Mouse (Mus musculus) liver, embryonic 13.5 days (tissue): Measurements from ENCODE around the gene Klhl20. TPM values are rescaled to one million over a fixed set of nuclear protein-coding genes. Genes with fewer than 3 reads are reported as not detected.

Experiments
- polyA plus RNA-seq: library from polyadenylated mRNA; unstranded; fragments of >200 nt; fragmentation: Nextera tagmentation; extraction: Ambion mirVana; gene quantifications from 2 replicates; pipeline ENCODE4 v1.2.1, GENCODE M21; 2015

The Klhl20 gene
- polyA plus RNA-seq, 1 experiment from 2014 or later, result 5.7 TPM

Other genes starting within 250 kb of the Klhl20 start
- gene Rc3h1, start 225.1 kb downstream of the Klhl20 start, polyA plus RNA-seq, result 3.8 and 4.3 TPM in 2 replicates
- gene Serpinc1, start 152.9 kb downstream of the Klhl20 start, polyA plus RNA-seq, result 326 and 385 TPM in 2 replicates
- 2.5 and 3.2 TPM in 2 replicates for gene Zbtb37, start 96.7 kb downstream of the Klhl20 start, polyA plus RNA-seq
- 40.7 and 49.0 TPM in 2 replicates for gene Dars2, start 60.9 kb downstream of the Klhl20 start, polyA plus RNA-seq
- 35.3 and 39.8 TPM in 2 replicates for gene Cenpl, start 60.8 kb downstream of the Klhl20 start, polyA plus RNA-seq
- 0.06 TPM in 1 of 2 replicates, not detected in the other for gene Ankrd45, start 11.2 kb upstream of the Klhl20 start, polyA plus RNA-seq
- gene Tex50, start 27.8 kb upstream of the Klhl20 start, polyA plus RNA-seq, result not detected in 2 replicates
- 457 and 472 TPM in 2 replicates for gene Prdx6, start 119.7 kb upstream of the Klhl20 start, polyA plus RNA-seq